Comparison of ENCODE assay signal across 8 mouse cellular contexts in the genomic region with DNA sequence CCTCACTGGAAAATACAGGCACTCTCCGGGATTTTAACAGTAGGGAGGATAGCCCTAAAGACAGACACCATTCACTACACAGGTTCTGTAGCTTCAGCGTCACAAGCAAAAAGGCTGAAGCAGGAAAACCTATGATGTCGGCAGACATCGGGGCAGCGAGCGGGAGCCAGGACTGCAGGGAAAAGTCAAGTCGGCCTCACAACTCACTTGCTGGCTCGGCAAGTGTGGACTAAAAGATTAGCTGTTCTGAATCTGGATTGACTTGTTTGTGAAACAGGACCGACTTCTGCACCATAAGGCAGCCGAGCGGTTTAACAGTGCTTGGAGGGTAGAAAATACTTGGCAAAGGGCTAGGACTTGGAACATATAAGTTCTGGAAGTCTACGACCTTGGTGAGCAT. TPM values are rescaled to one million over a fixed set of nuclear protein-coding genes. Genes with fewer than 3 reads are reported as not detected.
DNase-seq lines count a peak whose midpoint lies in the region; ATAC-seq and TF ChIP-seq lines count a peak whose summit lies in the region.
"Had no signal": no experiment of that assay in that cellular context is flagged by ENCODE, and none has a peak within 500 bp of the region (broad histone marks: within the 10 kb centered on the region; RNA-seq: fewer than 3 reads in every experiment).

No protein-coding gene starts in this region.

- no peaks in the 10 kb centered on the region for H3K9me3 ChIP-seq in hindbrain, embryonic 13.5 days
- no peaks in the 10 kb centered on the region for H3K9me3 ChIP-seq in hindbrain, embryonic 11.5 days (ENCODE audit: control insufficient read depth, low read length)
- no peaks in the 10 kb centered on the region for H3K9me3 ChIP-seq in midbrain, embryonic 12.5 days
- H3K9me3 ChIP-seq in midbrain, postnatal 0 days (ENCODE audit: low read length), result no peaks in the 10 kb centered on the region
- H3K9me3 ChIP-seq in forebrain, embryonic 15.5 days, result no peaks in the 10 kb centered on the region
- no peaks in the 10 kb centered on the region for H3K9me3 ChIP-seq in stomach, embryonic 14.5 days (ENCODE audit: control insufficient read depth, low read depth, low read length)
- H3K9me3 ChIP-seq: megakaryocyte, embryonic 14.5 days had no signal

- H3K36me3 ChIP-seq in hindbrain, embryonic 13.5 days, result no peaks in the 10 kb centered on the region
- no peaks in the 10 kb centered on the region for H3K36me3 ChIP-seq in hindbrain, embryonic 11.5 days (ENCODE audit: control insufficient read depth, insufficient read depth, low read length)
- H3K36me3 ChIP-seq in midbrain, embryonic 12.5 days, result no peaks in the 10 kb centered on the region
- H3K36me3 ChIP-seq in midbrain, postnatal 0 days (ENCODE audit: insufficient read depth, low read length), result no peaks in the 10 kb centered on the region
- H3K36me3 ChIP-seq in forebrain, embryonic 15.5 days, result no peaks in the 10 kb centered on the region
- no peaks in the 10 kb centered on the region for H3K36me3 ChIP-seq in stomach, embryonic 14.5 days (ENCODE audit: control insufficient read depth, insufficient read depth, low read length)

- DNase-seq in hindbrain, embryonic 11.5 days (ENCODE audit: low spot score), result no peak
- no peak for DNase-seq in midbrain, postnatal 0 days (ENCODE audit: low spot score)
- no peak for DNase-seq in layer of hippocampus, postnatal 10 days (ENCODE audit: low spot score in 2 of 2)

- peaks cover 38% of the 10 kb centered on the region for H3K4me1 ChIP-seq in hindbrain, embryonic 13.5 days (replicated peaks)
- H3K4me1 ChIP-seq in hindbrain, embryonic 11.5 days (replicated peaks; ENCODE audit: control insufficient read depth, insufficient read depth, low read length), result peaks cover 5% of the 10 kb centered on the region; the same call in 1 of the 2 replicates
- peaks cover 26% of the 10 kb centered on the region for H3K4me1 ChIP-seq in midbrain, embryonic 12.5 days
- H3K4me1 ChIP-seq in midbrain, postnatal 0 days (ENCODE audit: insufficient read depth, low read length), result peaks cover 5% of the 10 kb centered on the region
- H3K4me1 ChIP-seq in forebrain, embryonic 15.5 days, result peaks cover 36% of the 10 kb centered on the region
- H3K4me1 ChIP-seq in stomach, embryonic 14.5 days (ENCODE audit: control insufficient read depth, insufficient read depth, low read length), result peaks cover 23% of the 10 kb centered on the region

- H3K27me3 ChIP-seq in hindbrain, embryonic 13.5 days, result peaks cover 37% of the 10 kb centered on the region
- H3K27me3 ChIP-seq in hindbrain, embryonic 11.5 days (ENCODE audit: control insufficient read depth, insufficient read depth, low read length), result peaks cover 23% of the 10 kb centered on the region
- peaks cover 35% of the 10 kb centered on the region for H3K27me3 ChIP-seq in midbrain, embryonic 12.5 days
- H3K27me3 ChIP-seq in midbrain, postnatal 0 days (ENCODE audit: insufficient read depth, low read length), result peaks cover 13% of the 10 kb centered on the region; the same call in 1 of the 2 replicates
- H3K27me3 ChIP-seq in forebrain, embryonic 15.5 days, result peaks cover 27% of the 10 kb centered on the region
- H3K27me3 ChIP-seq in stomach, embryonic 14.5 days (ENCODE audit: control insufficient read depth, insufficient read depth, low read length), result no peaks in the 10 kb centered on the region
- H3K27me3 ChIP-seq: megakaryocyte, embryonic 14.5 days had no signal

- no peak for ATAC-seq in hindbrain, embryonic 13.5 days (ENCODE audit: low FRiP score)
- no peak for ATAC-seq in hindbrain, embryonic 11.5 days (ENCODE audit: low FRiP score)
- ATAC-seq in midbrain, embryonic 12.5 days (ENCODE audit: low FRiP score, low read depth), result no peak
- ATAC-seq in midbrain, postnatal 0 days (ENCODE audit: low FRiP score), result no peak
- no peak for ATAC-seq in forebrain, embryonic 15.5 days (replicated peaks)
- no peak for ATAC-seq in stomach, embryonic 14.5 days (ENCODE audit: insufficient number of reproducible peaks, insufficient read depth, low FRiP score, low read depth)

- H3K4me3 ChIP-seq in hindbrain, embryonic 13.5 days, result no peak overlapping the region
- no peak overlapping the region for H3K4me3 ChIP-seq in hindbrain, embryonic 11.5 days (ENCODE audit: low read depth, low read length)
- no peak overlapping the region for H3K4me3 ChIP-seq in midbrain, embryonic 12.5 days
- H3K4me3 ChIP-seq in midbrain, postnatal 0 days (ENCODE audit: low read depth, low read length), result no peak overlapping the region
- no peak overlapping the region for H3K4me3 ChIP-seq in forebrain, embryonic 15.5 days
- H3K4me3 ChIP-seq in stomach, embryonic 14.5 days (ENCODE audit: low read depth, low read length), result no peak overlapping the region
- H3K4me3 ChIP-seq: megakaryocyte, embryonic 14.5 days had no signal

- no peak overlapping the region for H3K27ac ChIP-seq in hindbrain, embryonic 13.5 days
- H3K27ac ChIP-seq in hindbrain, embryonic 11.5 days (ENCODE audit: low read depth, low read length), result no peak overlapping the region
- no peak overlapping the region for H3K27ac ChIP-seq in midbrain, embryonic 12.5 days (replicated peaks)
- no peak overlapping the region for H3K27ac ChIP-seq in midbrain, postnatal 0 days (ENCODE audit: low read depth, low read length)
- H3K27ac ChIP-seq in forebrain, embryonic 15.5 days (replicated peaks), result no peak overlapping the region
- H3K27ac ChIP-seq in stomach, embryonic 14.5 days (ENCODE audit: low read length), result peak overlapping the region; percentile 84; the same call in 1 of the 2 replicates

- no peak overlapping the region for H3K9ac ChIP-seq in hindbrain, embryonic 13.5 days
- H3K9ac ChIP-seq in hindbrain, embryonic 11.5 days (ENCODE audit: low read depth, low read length), result no peak overlapping the region
- no peak overlapping the region for H3K9ac ChIP-seq in midbrain, embryonic 12.5 days (replicated peaks)
- no peak overlapping the region for H3K9ac ChIP-seq in midbrain, postnatal 0 days (replicated peaks; ENCODE audit: low read length, poor library complexity, severe bottlenecking)
- H3K9ac ChIP-seq in forebrain, embryonic 15.5 days (replicated peaks), result 0 out of 2 replicates have a peak overlapping the region, but pooled peaks have one; percentile 1
- no peak overlapping the region for H3K9ac ChIP-seq in stomach, embryonic 14.5 days (replicated peaks; ENCODE audit: low read depth, low read length)

- TF ChIP-seq CTCF in midbrain, postnatal 0 days (IDR thresholded peaks at IDR 0.05), result no peak

- H3K4me2 ChIP-seq in hindbrain, embryonic 13.5 days, result 0 out of 2 replicates have a peak overlapping the region, but pooled peaks have one; percentile 2
- no peak overlapping the region for H3K4me2 ChIP-seq in hindbrain, embryonic 11.5 days (replicated peaks; ENCODE audit: low read depth, low read length)
- H3K4me2 ChIP-seq in midbrain, embryonic 12.5 days (replicated peaks), result 0 out of 2 replicates have a peak overlapping the region, but pooled peaks have one; percentile 53
- no peak overlapping the region for H3K4me2 ChIP-seq in midbrain, postnatal 0 days (ENCODE audit: low read depth, low read length, poor library complexity, severe bottlenecking)
- no peak overlapping the region for H3K4me2 ChIP-seq in forebrain, embryonic 15.5 days (replicated peaks)
- no peak overlapping the region for H3K4me2 ChIP-seq in stomach, embryonic 14.5 days (replicated peaks; ENCODE audit: low read depth, low read length)

- 41% methylated on average over 12 of the region's 12 CpGs for WGBS in hindbrain, embryonic 13.5 days
- WGBS in hindbrain, embryonic 11.5 days, result 29% methylated on average over 12 of the region's 12 CpGs
- 26% methylated on average over 12 of the region's 12 CpGs for WGBS in midbrain, embryonic 12.5 days
- 34% methylated on average over 12 of the region's 12 CpGs for WGBS in midbrain, postnatal 0 days
- 30% methylated on average over 12 of the region's 12 CpGs for WGBS in forebrain, embryonic 15.5 days
- WGBS in stomach, embryonic 14.5 days, result 42% methylated on average over 12 of the region's 12 CpGs

RNA-seq across cellular contexts. Expression of a gene that starts 3.0 kb away (rescaled TPM):
- polyA plus RNA-seq in hindbrain, embryonic 13.5 days (2015; fragmentation: Nextera tagmentation; extraction: Ambion mirVana), result 3.6 and 4.3 TPM in 2 replicates
- polyA plus RNA-seq in hindbrain, embryonic 11.5 days (2014; fragmentation: Nextera tagmentation; extraction: Ambion mirVana), result 4.1 and 5.4 TPM in 2 replicates
- 2.6 and 3.1 TPM in 2 replicates for polyA plus RNA-seq in midbrain, embryonic 12.5 days (2016; fragmentation: Nextera tagmentation; extraction: Ambion mirVana)
- total RNA-seq in midbrain, postnatal 0 days (2014; rRNA removed), result 15.5 and 19.1 TPM in 2 replicates
- 3.2 and 4.5 TPM in 2 replicates for polyA plus RNA-seq in midbrain, postnatal 0 days (2015; fragmentation: Nextera tagmentation; extraction: Ambion mirVana)
- 3.4 and 3.8 TPM in 2 replicates for polyA plus RNA-seq in forebrain, embryonic 15.5 days (2015; fragmentation: Nextera tagmentation; extraction: Ambion mirVana)
- 7.6 and 7.7 TPM in 2 replicates for polyA plus RNA-seq in stomach, embryonic 14.5 days (2014; fragmentation: Nextera tagmentation; extraction: Ambion mirVana)
- 10 to 100 TPM; 38.0 to 38.7 TPM for total RNA-seq in layer of hippocampus, postnatal 10 days (2021)

RNA-seq across cellular contexts. Expression of a gene that starts 11.5 kb away (rescaled TPM):
- 7.3 and 9.0 TPM in 2 replicates for polyA plus RNA-seq in hindbrain, embryonic 13.5 days (2015; fragmentation: Nextera tagmentation; extraction: Ambion mirVana)
- polyA plus RNA-seq in hindbrain, embryonic 11.5 days (2014; fragmentation: Nextera tagmentation; extraction: Ambion mirVana), result 4.9 and 6.2 TPM in 2 replicates
- 7.5 and 8.4 TPM in 2 replicates for polyA plus RNA-seq in midbrain, embryonic 12.5 days (2016; fragmentation: Nextera tagmentation; extraction: Ambion mirVana)
- 21.8 and 22.9 TPM in 2 replicates for total RNA-seq in midbrain, postnatal 0 days (2014; rRNA removed)
- 17.5 and 21.8 TPM in 2 replicates for polyA plus RNA-seq in midbrain, postnatal 0 days (2015; fragmentation: Nextera tagmentation; extraction: Ambion mirVana)
- polyA plus RNA-seq in forebrain, embryonic 15.5 days (2015; fragmentation: Nextera tagmentation; extraction: Ambion mirVana), result 14.6 and 14.8 TPM in 2 replicates
- 17.7 and 20.4 TPM in 2 replicates for polyA plus RNA-seq in stomach, embryonic 14.5 days (2014; fragmentation: Nextera tagmentation; extraction: Ambion mirVana)
- 10 to 100 TPM; 63.1 to 66.1 TPM for total RNA-seq in layer of hippocampus, postnatal 10 days (2021)

RNA-seq across cellular contexts. Expression of a gene that starts 11.5 kb away (rescaled TPM):
- 1.5 and 1.9 TPM in 2 replicates for polyA plus RNA-seq in hindbrain, embryonic 13.5 days (2015; fragmentation: Nextera tagmentation; extraction: Ambion mirVana)
- polyA plus RNA-seq in hindbrain, embryonic 11.5 days (2014; fragmentation: Nextera tagmentation; extraction: Ambion mirVana), result 1.0 and 1.7 TPM in 2 replicates
- 0.79 and 1.1 TPM in 2 replicates for polyA plus RNA-seq in midbrain, embryonic 12.5 days (2016; fragmentation: Nextera tagmentation; extraction: Ambion mirVana)
- total RNA-seq in midbrain, postnatal 0 days (2014; rRNA removed), result 9.4 and 9.7 TPM in 2 replicates
- polyA plus RNA-seq in midbrain, postnatal 0 days (2015; fragmentation: Nextera tagmentation; extraction: Ambion mirVana), result 4.7 and 4.9 TPM in 2 replicates
- 1.9 and 2.3 TPM in 2 replicates for polyA plus RNA-seq in forebrain, embryonic 15.5 days (2015; fragmentation: Nextera tagmentation; extraction: Ambion mirVana)
- 2.5 TPM in 2 replicates for polyA plus RNA-seq in stomach, embryonic 14.5 days (2014; fragmentation: Nextera tagmentation; extraction: Ambion mirVana)
- total RNA-seq in layer of hippocampus, postnatal 10 days (2021), result 10 to 100 TPM; 13.4 to 13.7 TPM

RNA-seq across cellular contexts. Expression of a gene that starts 19.2 kb away (rescaled TPM):
- 21.3 and 22.3 TPM in 2 replicates for polyA plus RNA-seq in hindbrain, embryonic 13.5 days (2015; fragmentation: Nextera tagmentation; extraction: Ambion mirVana)
- polyA plus RNA-seq in hindbrain, embryonic 11.5 days (2014; fragmentation: Nextera tagmentation; extraction: Ambion mirVana), result 5.2 and 7.3 TPM in 2 replicates
- 9.7 and 10.5 TPM in 2 replicates for polyA plus RNA-seq in midbrain, embryonic 12.5 days (2016; fragmentation: Nextera tagmentation; extraction: Ambion mirVana)
- total RNA-seq in midbrain, postnatal 0 days (2014; rRNA removed), result 46.3 and 57.8 TPM in 2 replicates
- polyA plus RNA-seq in midbrain, postnatal 0 days (2015; fragmentation: Nextera tagmentation; extraction: Ambion mirVana), result 38.0 and 40.5 TPM in 2 replicates
- polyA plus RNA-seq in forebrain, embryonic 15.5 days (2015; fragmentation: Nextera tagmentation; extraction: Ambion mirVana), result 20.8 and 23.8 TPM in 2 replicates
- 7.3 and 9.1 TPM in 2 replicates for polyA plus RNA-seq in stomach, embryonic 14.5 days (2014; fragmentation: Nextera tagmentation; extraction: Ambion mirVana)
- 10 to 100 TPM; 14.4 to 16.9 TPM for total RNA-seq in layer of hippocampus, postnatal 10 days (2021)

RNA-seq across cellular contexts. Expression of a gene that starts 57.9 kb away (rescaled TPM):
- 3.1 and 3.3 TPM in 2 replicates for polyA plus RNA-seq in hindbrain, embryonic 13.5 days (2015; fragmentation: Nextera tagmentation; extraction: Ambion mirVana)
- 0.91 and 1.1 TPM in 2 replicates for polyA plus RNA-seq in hindbrain, embryonic 11.5 days (2014; fragmentation: Nextera tagmentation; extraction: Ambion mirVana)
- 1.3 and 1.8 TPM in 2 replicates for polyA plus RNA-seq in midbrain, embryonic 12.5 days (2016; fragmentation: Nextera tagmentation; extraction: Ambion mirVana)
- 12.0 and 14.3 TPM in 2 replicates for total RNA-seq in midbrain, postnatal 0 days (2014; rRNA removed)
- 7.3 and 9.5 TPM in 2 replicates for polyA plus RNA-seq in midbrain, postnatal 0 days (2015; fragmentation: Nextera tagmentation; extraction: Ambion mirVana)
- 1.7 and 3.1 TPM in 2 replicates for polyA plus RNA-seq in forebrain, embryonic 15.5 days (2015; fragmentation: Nextera tagmentation; extraction: Ambion mirVana)
- polyA plus RNA-seq in stomach, embryonic 14.5 days (2014; fragmentation: Nextera tagmentation; extraction: Ambion mirVana), result 1.7 and 2.3 TPM in 2 replicates
- 10 to 100 TPM; 83.4 to 87.0 TPM for total RNA-seq in layer of hippocampus, postnatal 10 days (2021)

Comparison
In these comparisons a context has a peak if more than half of its experiments do, and no peak if none do; other contexts are left out.
1. H3K4me2 ChIP-seq: peak in hindbrain, embryonic 13.5 days (single experiment) and midbrain, embryonic 12.5 days (single experiment); none in hindbrain, embryonic 11.5 days (single experiment), midbrain, postnatal 0 days (single experiment), forebrain, embryonic 15.5 days (single experiment) and stomach, embryonic 14.5 days (single experiment).